Mouse (Mus musculus): ENCODE data around the gene Sdhaf1.

DNA sequence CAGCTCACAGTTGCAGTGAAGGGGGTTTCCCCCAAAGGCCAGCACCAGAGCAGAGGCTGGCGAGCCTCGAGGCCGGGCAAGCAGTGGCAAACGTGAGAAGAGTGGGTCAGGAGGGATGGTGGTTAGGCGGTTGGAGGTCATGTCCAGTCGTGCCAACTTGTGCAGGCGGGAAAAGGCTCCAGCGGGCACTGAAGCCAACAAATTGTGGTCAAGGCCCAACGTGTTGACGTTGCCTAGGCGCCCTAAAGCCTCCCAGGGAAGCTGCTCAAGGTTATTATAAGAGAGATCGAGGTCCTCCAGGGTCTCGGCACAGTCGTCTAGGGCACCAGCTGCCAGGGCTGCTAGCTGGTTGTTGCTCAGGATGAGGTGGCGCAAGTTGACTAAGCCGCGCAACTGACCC, 36.3 kb upstream of the Sdhaf1 start:
- TF ChIP-seq CTCF (IDR thresholded peaks at IDR 0.05) (no peak), EP300 (IDR thresholded peaks at IDR 0.05) (no peak)
